Mouse (Mus musculus) retina, embryonic 14.5 days (tissue): ENCODE data around the gene Acsf3.

ENCODE experiments used
- DNase-seq: peaks from one replicate; pipeline ENCODE4 v3.0.0-alpha.2; 2015; ENCODE audit warnings: low spot score

Acsf3 gene

DNA sequence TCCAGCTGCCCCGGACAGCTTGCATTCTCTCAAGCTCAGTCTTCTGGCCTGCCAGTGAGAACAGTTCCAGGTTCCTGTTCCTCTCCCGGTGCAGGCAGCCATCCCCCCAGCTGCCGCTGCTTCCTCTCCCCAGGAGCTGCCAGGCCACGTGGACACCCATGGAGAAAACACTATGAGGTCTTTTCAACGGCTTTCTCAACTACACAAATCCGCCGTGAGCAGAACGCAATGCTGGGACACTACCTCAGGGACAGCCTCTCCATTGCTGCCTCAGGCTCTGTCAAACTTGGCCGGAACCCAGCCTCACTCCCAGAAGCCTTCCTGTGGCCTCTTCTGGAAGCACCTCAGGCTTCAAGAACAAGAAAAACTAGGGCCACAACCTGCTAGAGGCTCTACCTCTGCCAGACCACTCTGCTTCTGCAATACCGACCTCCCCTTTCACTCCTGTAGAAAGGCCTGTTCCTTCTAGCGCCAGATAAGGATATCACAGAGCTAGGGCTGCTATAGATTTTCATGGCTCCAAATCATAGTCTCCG, 12.5 kb upstream of the Acsf3 start:
- DNase-seq, result no peak

DNA sequence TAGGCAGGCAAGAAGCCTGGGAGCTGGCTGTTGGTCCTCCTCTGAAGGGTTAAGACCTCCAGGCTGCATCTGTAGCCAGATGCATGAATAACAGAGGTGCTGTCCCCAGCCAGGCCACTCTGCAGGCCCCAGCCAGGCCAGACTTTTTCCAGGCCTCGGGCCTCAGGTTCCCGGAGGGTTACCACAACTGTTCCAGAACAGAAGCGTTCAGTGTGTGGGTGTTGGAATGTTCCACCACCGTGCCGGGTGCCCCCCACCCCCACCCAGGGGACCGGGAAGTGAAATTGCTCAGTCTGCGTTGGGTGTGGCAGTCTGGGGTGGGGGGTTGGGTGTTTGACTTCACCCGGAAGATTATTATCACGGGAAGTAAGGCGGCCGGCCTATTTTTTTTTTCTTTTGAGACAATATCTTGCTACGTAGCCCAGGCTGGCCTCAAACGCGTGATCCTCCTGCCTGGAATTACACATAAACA, 12.0 kb upstream of the Acsf3 start:
- no peak for DNase-seq

DNA sequence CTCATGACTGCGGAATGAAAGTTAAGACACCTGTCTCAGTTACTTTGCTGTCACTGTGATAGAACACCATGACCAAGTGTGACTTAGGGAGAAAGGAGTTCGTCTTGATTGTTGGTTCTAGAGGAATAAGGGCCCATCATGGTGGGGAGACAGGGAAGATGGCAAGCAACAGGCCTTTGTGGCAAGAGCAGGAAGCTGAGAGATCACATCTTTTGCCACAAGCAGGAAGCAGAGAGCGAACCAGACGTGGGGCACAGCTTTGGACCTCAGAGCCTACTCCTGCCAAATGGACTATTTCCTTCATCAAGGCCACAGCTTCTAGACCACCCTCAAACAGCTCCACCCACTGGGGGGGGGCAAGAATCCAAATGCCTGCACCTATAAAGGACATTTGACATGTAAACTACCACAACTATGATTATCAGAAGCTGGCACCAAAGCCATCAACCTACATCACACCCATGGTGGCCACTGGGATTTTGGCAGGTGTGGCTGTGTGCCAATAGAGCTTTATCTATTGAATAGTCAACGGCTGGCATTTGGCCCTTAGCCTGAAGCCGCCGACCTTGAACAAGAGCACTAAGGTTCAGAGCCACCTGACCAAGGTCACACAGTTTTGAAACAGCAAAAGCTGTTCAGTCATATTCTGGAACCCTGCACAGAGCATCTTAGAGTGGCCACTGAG, 10.4 kb upstream of the Acsf3 start:
- DNase-seq, result no peak

DNA sequence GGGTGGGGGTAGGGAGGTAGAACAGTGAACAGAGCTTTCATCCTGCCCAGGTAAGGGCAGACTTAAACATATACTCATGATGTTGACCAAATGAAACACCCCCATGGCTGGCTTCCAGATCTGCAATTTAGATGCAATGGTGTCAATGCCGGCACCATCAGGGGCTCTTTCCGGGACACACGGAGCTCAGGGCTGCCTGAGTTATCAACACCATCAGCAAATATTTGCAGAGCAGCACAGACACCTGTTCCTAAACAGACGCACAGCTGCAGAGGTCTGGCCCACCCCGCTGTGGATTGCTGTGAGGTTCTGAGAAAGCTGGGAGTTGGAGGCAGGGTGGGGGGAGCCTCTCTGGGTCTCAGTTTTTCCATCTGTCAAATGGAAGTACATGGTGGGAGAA, 9.1 kb upstream of the Acsf3 start:
- DNase-seq, result no peak

DNA sequence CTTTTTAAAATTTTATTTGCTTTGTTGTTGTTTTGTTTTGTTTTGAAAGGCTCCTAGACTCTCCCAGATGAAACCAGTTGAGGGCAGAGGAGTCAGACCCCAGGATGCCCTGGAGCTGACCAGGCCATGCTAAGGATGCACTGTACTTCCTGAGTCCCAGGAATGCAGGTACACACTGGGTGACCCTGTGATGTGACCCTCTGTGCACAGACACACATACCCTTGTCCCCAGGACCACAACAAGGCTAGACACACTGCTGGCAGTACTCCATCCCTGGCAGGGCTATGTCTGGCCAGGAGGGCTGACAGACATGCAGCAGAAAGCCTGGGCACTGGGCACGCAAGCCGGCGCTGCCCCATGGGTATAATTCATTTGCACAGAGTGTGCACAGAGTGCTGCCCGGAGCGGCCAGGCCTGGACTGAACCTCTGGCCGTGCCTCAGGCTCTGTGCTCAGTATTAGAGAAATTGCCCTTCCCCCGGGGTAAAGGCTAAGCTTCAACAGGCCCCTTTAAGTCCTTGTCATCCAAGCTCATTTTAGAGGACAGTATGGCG, 8.6 kb upstream of the Acsf3 start:
- no peak for DNase-seq

DNA sequence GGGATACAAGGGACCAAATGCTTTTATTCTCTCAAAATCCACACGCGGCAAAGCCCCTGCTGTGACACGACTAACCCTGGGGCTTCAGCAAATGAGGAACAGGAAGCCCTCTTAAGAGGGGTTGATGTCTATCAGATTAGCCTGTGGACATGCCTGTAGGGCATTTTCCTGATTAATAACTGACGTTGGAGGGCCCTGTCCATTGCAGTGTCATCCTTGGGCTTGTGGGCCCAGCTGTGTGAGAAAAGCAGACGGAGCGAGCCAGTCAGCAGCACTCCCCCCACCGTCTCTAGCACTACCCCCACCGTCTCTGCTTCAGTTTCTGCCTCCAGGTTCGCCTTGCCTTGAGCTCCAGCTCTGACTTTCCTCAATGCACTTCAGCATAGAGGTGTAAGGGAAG, 8.1 kb upstream of the Acsf3 start:
- no peak for DNase-seq

DNA sequence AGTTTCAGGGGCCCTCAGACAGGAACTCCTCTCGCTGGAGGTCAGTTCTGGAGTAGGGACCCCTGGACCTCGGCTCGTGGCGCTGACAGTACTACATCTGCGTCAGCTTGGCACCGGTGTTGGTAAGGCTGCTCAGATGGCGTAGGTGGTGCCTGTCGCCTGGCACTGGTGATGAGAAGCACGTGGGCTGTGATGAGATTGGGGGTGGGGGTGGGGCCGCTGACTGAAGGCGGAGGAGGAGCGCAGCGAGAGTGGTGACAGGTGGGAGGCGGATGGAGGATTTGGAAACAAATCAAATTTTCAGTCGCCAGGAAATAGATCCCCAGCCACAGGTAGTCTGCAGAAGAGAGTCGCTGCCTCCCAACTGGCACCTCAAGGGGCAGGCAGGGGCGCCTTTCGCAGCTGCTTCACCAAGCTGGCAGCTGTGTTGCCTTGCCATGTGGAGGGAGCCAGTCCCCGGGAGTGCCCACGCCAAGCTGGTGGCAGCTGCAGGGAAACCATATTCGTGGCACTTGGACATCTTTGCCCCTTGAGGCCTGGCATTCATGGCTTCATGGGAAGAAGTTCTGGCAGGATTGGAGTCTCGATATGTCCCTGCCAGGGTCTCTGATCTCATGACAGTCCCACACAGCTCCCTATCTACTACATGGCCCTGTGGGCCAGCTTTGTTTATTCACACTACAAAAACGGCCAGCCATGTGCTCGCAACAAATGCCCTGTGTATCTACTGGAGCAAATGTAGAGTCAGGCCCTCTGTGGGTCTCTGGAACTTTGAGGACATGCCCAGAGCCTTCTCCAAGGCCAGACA, 5.8 kb upstream of the Acsf3 start:
- DNase-seq, result no peak

DNA sequence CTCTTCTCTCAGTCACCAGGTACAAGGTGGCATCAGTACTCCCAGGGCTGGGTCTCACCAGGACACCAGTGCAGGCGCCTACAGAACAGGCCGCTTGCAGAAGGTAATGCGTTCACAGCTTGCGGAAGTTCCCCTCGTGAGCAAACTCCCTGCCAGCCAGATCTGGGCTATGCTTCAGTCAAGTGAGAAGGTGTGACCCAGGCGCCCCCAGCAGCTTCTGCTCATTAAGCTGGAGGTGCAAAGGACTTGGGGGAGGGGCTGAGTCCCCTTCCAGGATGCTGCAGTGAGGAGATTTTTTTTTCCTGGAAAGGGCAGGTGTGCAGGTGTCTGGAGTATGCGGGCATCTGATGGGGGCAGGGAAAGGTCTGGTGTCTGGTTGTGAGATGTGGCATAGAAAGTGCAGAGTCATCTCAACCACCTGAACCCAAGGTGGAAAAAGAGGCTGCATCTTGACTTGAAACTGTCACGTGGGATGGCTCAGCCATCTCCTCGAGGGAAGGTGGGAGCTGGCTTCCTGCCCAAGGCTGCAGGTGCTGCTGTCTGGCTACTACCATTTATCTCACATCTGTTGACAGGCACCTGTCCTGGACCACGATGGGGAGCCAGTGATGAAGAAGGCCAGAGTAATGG, 2.7 kb upstream of the Acsf3 start:
- no peak for DNase-seq

DNA sequence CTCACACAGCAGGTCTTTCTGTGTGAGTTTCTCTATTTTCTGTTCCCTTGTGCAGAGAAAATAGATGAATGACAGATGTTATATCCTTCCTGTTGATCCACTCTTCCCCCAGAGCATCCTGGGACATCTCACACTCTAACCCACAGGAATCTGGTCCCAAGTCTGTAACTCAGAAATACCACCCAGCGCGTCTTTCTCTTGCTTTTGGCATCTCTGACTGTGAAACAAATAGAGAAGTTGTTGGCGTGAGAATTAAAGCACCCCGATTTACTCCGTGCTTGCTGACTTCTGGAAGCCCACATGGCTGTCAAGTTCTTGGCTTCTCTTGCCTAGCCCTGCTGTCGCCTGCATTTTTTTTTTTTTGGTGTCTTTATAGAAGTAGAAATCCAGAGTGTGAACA, 2.4 kb downstream of the Acsf3 start:
- DNase-seq, result no peak

DNA sequence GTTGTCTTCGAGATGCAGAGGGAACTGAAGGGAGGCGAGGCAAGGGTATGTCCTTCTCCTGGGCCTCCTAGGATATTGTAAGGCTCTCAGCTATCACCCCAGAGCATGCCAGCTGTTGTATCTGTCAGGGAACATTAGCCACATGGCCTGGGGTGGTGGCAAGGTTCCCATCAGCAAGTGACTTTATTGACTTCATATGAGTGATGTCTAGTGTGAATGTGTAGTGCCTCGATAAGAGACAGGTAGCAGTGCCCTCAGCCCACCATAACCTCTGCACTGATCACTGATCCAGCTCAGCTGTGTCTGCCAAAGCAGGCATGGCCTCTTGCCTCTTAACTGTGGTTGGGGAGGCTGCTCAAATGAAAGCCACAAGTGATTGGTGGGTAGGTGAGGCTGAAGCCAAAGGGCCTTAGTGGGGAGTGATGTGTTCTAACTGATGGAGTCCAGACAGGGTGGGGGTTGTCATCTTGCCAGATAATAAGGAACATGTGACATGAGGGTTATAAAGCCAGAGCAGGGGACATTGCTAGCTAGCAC, 3.5 kb downstream of the Acsf3 start:
- DNase-seq, result no peak

DNA sequence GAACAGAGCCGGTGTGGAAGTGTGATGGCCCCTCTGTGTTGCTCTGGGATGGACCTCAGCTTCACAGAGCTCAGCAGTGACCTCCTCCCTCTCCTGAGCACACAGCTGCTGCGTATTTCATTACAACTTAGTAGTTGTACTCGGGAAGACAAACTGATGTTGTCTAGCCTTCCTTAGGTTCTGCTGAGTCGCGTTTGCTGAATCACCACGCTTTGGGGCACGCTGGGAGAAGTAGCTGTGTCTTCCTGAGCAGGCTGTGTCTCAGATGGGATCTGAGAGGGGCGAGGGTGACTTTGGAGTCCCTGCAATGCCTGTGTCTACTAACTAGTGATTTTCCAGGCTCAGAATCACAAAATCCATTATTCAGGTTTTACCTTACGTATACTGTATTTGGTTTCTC, 4.0 kb downstream of the Acsf3 start:
- no peak for DNase-seq

DNA sequence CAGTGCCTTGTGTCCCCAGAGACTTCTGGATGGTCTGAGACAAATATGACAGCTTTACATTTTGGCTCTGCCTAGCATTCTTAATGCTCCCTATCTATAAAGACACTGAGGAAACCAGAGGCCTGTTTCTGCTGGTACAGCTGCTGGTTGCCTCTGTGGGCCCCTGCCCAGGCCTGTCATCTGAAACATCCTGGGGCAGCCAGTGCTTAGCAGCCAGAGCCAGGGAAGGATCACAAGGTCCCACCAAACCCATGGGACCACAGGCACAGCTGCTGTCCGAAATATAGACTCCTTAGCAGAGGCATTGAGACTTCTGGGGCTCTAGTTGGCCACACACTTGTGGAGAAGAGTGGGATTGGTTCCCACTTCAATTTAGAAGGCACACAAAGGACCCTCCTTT, 9.5 kb downstream of the Acsf3 start:
- DNase-seq, result no peak

DNA sequence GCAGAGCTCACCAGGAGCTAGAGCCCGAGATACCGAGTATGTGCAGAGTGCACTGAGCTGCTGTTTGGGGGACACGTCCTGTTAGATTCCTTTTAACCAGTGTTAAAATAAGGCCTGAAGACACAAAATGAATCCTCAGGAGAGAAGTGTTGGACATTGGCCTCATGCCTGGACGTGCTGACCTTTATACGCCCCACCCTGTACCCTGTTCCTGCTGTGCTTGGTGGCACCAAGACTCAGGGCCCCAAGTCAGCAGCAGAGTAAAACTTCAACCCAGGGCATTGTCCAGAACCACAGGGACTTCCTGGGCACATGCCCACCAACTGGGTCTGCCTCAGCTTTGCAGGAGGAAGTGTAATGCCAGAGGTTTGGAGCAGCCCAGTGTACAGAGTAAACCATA, 14.5 kb downstream of the Acsf3 start:
- DNase-seq, result no peak

DNA sequence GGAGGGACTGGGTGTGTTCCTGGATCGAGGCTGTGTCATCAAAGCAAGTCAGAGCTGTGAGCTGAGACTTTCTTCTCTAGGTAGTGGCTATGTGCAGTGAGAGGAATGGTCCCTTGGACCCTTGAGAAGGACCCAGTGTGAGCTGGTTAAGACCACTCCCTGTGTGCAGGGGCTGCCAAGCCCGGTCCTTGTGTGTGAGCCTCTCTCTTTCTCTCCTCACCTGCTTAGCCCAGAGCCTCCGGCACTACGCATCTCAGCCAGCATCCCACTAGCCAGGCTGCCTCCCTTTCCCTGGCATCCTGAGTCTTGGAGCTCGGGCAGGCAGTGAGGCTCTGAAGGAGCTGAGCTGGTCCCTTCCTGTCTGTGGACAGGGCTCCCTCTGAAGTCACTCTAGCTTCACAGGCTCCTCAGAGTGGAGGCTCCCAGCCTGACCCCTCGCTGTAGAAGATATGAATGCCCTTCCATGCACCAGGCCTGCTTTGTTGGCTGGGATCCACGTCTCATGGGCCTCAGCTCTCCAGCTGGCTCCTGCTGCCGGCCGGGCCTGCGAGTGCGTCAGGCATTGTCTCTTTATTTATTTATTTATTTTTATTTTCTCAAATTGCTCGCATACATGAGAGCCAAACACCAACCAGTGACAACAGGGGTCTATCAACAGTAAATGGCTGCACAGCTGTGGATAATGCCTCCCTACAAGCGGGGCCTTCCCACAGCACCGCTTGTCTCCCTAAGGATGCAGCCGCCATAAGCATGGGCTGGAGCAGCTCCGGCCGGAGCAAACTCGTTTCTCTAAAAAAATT, 18.3 kb downstream of the Acsf3 start:
- no peak for DNase-seq

DNA sequence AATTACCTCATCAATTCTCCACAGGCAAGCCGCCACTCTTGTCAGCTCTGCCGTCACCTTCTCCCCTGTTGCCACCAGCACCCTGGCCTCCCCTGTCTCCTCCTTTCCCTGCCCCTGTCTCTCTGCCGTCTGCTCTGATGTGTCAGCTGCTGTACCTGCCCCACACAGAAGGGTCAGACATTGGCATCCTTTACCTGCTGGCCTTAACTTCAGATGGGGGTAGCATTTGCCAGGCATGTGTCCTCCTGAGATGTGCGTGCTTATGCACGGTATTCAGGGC, 18.8 kb downstream of the Acsf3 start:
- DNase-seq, result no peak

DNA sequence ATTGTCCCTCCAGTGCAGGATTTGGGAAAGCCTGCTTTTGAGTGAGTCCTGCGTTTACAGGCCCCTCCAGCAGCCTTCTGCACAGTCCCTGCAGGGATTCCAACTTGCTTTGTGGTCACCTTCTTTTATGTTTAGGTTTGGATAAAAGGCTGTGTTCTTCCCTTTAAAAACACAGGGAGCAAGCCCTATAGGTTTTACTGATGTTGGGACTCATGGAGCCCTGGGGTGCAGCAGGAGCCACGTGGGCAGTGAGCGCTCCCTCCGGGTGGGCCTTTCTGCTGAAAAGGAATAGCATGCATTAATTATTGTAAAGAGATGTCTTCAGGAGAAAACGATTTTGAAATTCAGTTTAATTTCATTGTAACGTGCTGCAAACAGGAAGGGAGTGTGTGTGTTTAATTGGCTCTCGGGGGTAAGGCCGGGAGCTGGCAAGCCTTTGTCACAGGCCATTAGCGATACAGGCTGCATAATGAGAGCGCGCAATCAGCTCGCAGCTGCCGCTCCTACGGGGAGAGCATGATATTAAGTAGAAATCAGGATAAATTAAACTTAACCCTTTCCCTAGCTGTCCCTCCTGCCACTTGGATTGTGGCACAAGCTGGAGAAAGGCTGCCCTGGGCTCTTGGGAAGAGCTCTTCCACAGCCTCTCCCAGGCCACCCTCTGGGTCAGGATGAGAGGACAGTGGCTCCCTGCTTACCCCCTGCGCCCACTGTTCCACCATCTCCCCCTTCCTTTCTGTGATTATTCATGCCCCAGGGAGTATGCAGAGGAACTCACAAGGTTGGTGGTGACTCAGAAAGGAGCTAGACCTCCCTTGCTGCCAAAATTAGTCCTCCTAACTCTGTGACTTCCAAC, 28.8 kb downstream of the Acsf3 start:
- peak; percentile 71 for DNase-seq

DNA sequence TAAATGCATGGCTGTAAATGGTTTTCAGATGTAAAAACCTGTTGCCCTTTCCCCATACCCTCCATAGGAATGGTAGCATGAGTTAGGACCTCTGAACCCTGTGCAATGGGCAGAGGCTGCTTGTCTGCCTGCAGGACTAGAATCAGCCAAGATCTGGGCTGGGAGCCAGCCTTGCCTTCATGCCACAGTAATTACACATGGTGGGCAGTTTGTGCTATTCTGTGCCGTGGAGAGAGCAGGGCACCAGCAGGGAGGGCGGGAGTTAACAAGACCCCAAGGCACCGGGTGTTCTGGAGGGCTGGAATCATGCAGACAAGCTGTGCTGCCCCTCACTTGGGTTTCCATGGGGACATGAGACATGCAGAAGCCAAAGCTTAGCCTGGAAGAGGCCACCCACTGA, 30.1 kb downstream of the Acsf3 start:
- peak; percentile 28 for DNase-seq

DNA sequence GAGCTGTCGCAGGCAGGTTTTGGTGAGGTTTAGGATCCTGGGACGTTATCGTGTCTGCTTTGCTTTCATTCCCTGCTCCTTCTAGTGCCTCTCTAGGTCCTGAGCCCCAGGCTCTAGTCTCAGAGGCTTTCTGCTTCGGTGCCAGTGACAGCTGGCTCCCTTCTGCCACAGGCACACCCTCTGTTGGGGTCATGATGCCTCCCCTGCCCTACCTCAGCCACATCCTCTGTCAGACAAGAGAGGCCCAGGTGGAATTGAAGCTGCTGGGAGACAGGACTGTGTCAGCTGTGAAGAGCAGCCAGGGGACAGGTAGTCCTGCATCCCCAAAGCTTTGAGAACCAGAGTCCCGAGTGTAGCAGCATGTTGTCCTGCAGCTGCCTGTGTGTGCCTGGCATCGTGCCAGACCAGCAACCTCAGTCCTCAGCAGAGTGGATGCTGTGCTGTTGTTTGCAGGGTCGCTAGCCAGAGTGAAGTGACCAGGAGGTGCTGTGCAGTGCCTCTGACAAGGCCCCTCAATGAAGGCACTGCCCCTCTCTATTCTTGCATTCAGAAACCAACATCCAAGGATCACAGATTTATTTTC, 31.8 kb downstream of the Acsf3 start:
- no peak for DNase-seq

DNA sequence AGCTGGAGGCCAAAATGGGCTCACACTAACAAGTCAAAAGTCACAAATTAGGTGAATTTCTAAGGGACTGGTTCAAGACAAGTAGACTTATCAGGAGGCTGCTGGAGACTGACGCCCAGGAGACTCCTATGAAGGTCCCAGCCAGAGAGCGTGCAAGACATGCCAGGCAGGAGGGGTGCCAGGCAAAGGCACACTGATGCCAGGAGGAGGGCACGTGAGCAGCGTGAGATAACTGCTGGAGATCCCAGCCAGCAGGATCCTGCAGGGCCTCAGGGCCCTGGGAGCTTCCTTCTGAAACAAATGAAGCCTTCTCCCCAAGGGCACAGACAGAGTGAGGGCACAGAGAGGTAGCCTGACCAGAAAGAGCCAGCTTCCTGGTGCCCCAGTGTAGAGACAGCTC, 32.6 kb downstream of the Acsf3 start:
- no peak for DNase-seq

DNA sequence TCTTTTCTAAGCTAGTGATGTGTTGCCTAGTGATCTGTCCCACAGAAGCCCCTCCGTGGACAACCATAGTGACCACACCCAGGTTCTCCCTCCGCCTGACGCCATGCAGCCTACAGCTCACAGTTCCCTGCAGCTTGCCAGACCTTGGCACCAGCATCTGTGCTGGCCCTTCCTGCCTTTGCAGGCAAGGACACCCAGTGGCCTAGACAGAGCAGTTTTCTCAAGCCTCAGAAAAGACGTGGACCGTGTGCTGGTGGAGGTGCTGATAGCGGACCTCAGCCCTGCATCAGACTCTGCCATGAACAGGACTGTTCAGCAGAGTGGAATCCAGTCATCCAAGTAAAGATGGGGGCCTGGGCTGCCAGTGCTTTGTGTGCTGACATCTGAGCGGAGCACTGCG, 35.1 kb downstream of the Acsf3 start:
- DNase-seq, result no peak
